Mouse (Mus musculus) cerebellum, adult 2 months (tissue): Measurements from ENCODE around the gene Fbxl5. TPM values are rescaled to one million over a fixed set of nuclear protein-coding genes. Genes with fewer than 3 reads are reported as not detected.

Source experiments
- DNase-seq, 2 experiments: peaks; one replicate each; pipeline ENCODE4 v3.0.0; 2021
- H3K27ac ChIP-seq: fragments of 200-500 bp; 2 replicates; pipeline ENCODE4 v1.5.1; 2012; ENCODE audit warnings: low read length, control low read depth, inconsistent platforms; ENCODE audit not compliant: insufficient read depth
- H3K27me3 ChIP-seq: fragments of 200-500 bp; 2 replicates; pipeline ENCODE4 v1.6.1; 2012; ENCODE audit warnings: inconsistent platforms, mild to moderate bottlenecking, low read length, moderate library complexity; ENCODE audit not compliant: control insufficient read depth, insufficient read depth
- H3K4me1 ChIP-seq: fragments of 200-500 bp; 2 replicates; pipeline ENCODE4 v1.6.1; 2011; ENCODE audit warnings: low read length; ENCODE audit not compliant: control insufficient read depth, insufficient read depth
- H3K4me3 ChIP-seq: fragments of 200-500 bp; replicated peaks from 2 replicates; pipeline ENCODE3; 2011; ENCODE audit warnings: mild to moderate bottlenecking, low read depth, low read length, control low read depth; ENCODE audit not compliant: insufficient read depth
- CTCF ChIP-seq: fragments of 200-500 bp; IDR thresholded peaks from 2 replicates; pipeline ENCODE4 v1.5.1; 2011; ENCODE audit warnings: low read depth, mild to moderate bottlenecking, control low read depth, low read length, moderate library complexity, borderline replicate concordance; ENCODE audit not compliant: insufficient read depth
- POLR2A ChIP-seq: fragments of 200-500 bp; IDR thresholded peaks from 2 replicates; pipeline ENCODE4 v1.6.1; 2011; ENCODE audit warnings: low read length, control low read depth, borderline replicate concordance; ENCODE audit not compliant: insufficient read depth
- WGBS: fragments of 180-500 bp; shearing (Covaris S2); methylation state at CpG from one replicate; pipeline ENCODE4 v1.1.7; 2018; 5-methylcytosine and 5-hydroxymethylcytosine counted together
- polyA plus RNA-seq: library from polyadenylated mRNA; depleted of rRNA; stranded (reverse); fragments of >200 nt; gene quantifications from 2 replicates; pipeline ENCODE4 v1.2.3, GENCODE M21; 2012; rRNA removed

The Fbxl5 gene
- polyA plus RNA-seq: 74.3 and 78.5 TPM in 2 replicates

GRCm38 (mm10) chr5:43821538-43821937 lies at the start of gene Fbxl5:
Fbxl5 (minus strand) TSS chr5:43821638.
- no peak for TF ChIP-seq POLR2A
- no peak for TF ChIP-seq CTCF
- no peak for DNase-seq
- WGBS: 87% methylated on average over 19 of the region's 19 CpGs
- Histone ChIP-seq H3K4me3 (no peak within 1 kb of the TSS), H3K27ac (no peak within 1 kb of the TSS), H3K4me1 (no peaks in the 10 kb centered on the region), H3K27me3 (no peaks in the 10 kb centered on the region)

GRCm38 (mm10) chr5:43868711-43869600 lies 47.5 kb upstream of the Fbxl5 start:
- DNase-seq: peak; percentile 51 to 52
- Histone ChIP-seq H3K4me3 (peak overlapping the region; percentile 20), H3K4me1 (no peaks in the 10 kb centered on the region; the same call in 1 of the 2 replicates), H3K27me3 (no peaks in the 10 kb centered on the region), H3K27ac (0 out of 2 replicates have a peak overlapping the region, but pooled peaks have one; percentile 17)
- TF ChIP-seq POLR2A (no peak), CTCF (no peak)
- WGBS: 6% methylated on average over 28 of the region's 28 CpGs

DNA sequence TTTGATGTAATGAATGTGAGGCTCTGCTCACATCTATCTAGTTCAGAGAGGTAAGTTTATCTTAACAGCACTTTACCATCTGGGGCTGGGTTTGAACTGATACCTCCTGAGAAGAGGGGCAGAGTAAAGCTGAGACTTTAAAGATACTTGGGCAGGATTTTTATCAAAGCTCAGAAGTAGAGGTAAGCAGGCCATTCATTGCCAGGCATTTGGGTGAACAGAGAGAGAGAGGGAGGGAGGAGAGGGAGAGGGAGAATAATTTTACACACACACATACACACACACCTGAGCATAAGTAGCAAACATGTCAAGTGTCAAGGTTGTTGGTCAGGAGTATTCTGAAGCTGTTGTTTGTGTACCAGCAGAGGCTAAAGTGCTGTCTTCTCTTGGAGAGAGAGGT lies 46.8 kb upstream of the Fbxl5 start, which contains the start of gene Cd38:
Gene Cd38, plus strand, starts transcription at position 301 of the 400 bp plus-strand sequence.
- Histone ChIP-seq H3K27me3 (no peaks in the 10 kb centered on the region), H3K27ac (0 out of 2 replicates have a peak within 1 kb of the TSS, but pooled peaks have one; percentile 17), H3K4me3 (peak within 1 kb of the TSS; percentile 20), H3K4me1 (no peaks in the 10 kb centered on the region; the same call in 1 of the 2 replicates)
- DNase-seq: no peak
- TF ChIP-seq POLR2A: no peak
- TF ChIP-seq CTCF: no peak

GRCm38 (mm10) chr5:43865316-43865715 lies 43.9 kb upstream of the Fbxl5 start:
- no peak for TF ChIP-seq CTCF
- no peak for TF ChIP-seq POLR2A
- WGBS: 82% methylated on average over 2 of the region's 2 CpGs

DNA sequence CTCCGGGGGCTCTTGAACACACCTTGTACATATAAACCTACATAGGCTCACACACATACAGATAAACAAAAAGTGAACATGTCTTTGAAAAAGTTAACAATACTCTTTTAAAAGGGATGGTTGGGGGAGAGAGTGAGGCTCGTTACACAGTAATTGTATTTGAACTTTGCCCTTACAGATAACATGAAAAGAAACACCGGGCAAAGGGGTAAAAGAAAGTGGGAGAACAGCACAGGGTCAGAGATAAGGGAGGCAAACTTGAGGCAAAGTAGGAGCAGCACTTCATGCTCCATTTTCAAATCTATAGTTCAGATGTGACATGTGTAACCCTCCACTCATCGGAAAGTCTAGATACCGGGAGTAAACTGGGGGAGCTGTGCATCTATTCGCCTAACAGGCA lies 42.2 kb upstream of the Fbxl5 start:
- no peaks in the 10 kb centered on the region for H3K27me3 ChIP-seq
- DNase-seq: no peak
- TF ChIP-seq CTCF (no peak), POLR2A (no peak)
- H3K4me1 ChIP-seq: no peaks in the 10 kb centered on the region
- H3K4me3 ChIP-seq: no peak overlapping the region
- 88% methylated on average over 6 of the region's 6 CpGs for WGBS
- no peak overlapping the region for H3K27ac ChIP-seq

More at GRCm38 (mm10) chr5:43865316-43865715, 43.9 kb upstream of the Fbxl5 start:
- Histone ChIP-seq H3K4me1 (no peaks in the 10 kb centered on the region; the same call in 1 of the 2 replicates), H3K27me3 (no peaks in the 10 kb centered on the region), H3K27ac (no peak overlapping the region), H3K4me3 (no peak overlapping the region)
- no peak for DNase-seq

GRCm38 (mm10) chr5:43860670-43861431 lies 39.4 kb upstream of the Fbxl5 start:
- Histone ChIP-seq H3K4me3 (no peak overlapping the region), H3K4me1 (no peaks in the 10 kb centered on the region), H3K27me3 (no peaks in the 10 kb centered on the region), H3K27ac (no peak overlapping the region)
- DNase-seq: no peak
- 70% methylated on average over 5 of the region's 5 CpGs for WGBS
- TF ChIP-seq CTCF (no peak), POLR2A (no peak)

GRCm38 (mm10) chr5:43860096-43860495 lies 38.7 kb upstream of the Fbxl5 start:
- TF ChIP-seq POLR2A (no peak), CTCF (no peak)
- WGBS: 92% methylated on average over 5 of the region's 5 CpGs
- H3K4me3 ChIP-seq: no peak overlapping the region
- H3K27me3 ChIP-seq: no peaks in the 10 kb centered on the region
- H3K27ac ChIP-seq: no peak overlapping the region
- H3K4me1 ChIP-seq: no peaks in the 10 kb centered on the region
- no peak for DNase-seq

- TF ChIP-seq POLR2A (no peak), CTCF (no peak)
- Histone ChIP-seq H3K4me1 (no peaks in the 10 kb centered on the region), H3K27me3 (no peaks in the 10 kb centered on the region)
Measured at GRCm38 (mm10) chr5:43859663-43860062, 38.2 kb upstream of the Fbxl5 start.

More at GRCm38 (mm10) chr5:43859663-43860062, 38.2 kb upstream of the Fbxl5 start:
- DNase-seq: no peak
- no peak overlapping the region for H3K27ac ChIP-seq
- no peak overlapping the region for H3K4me3 ChIP-seq
- 90% methylated on average over 8 of the region's 8 CpGs for WGBS
